Mouse (Mus musculus): ENCODE data around the gene BC024978. TPM values are rescaled to one million over a fixed set of nuclear protein-coding genes. Genes with fewer than 3 reads are reported as not detected.

The BC024978 gene
- polyA plus RNA-seq, 1 experiment: 44.3 TPM

DNA sequence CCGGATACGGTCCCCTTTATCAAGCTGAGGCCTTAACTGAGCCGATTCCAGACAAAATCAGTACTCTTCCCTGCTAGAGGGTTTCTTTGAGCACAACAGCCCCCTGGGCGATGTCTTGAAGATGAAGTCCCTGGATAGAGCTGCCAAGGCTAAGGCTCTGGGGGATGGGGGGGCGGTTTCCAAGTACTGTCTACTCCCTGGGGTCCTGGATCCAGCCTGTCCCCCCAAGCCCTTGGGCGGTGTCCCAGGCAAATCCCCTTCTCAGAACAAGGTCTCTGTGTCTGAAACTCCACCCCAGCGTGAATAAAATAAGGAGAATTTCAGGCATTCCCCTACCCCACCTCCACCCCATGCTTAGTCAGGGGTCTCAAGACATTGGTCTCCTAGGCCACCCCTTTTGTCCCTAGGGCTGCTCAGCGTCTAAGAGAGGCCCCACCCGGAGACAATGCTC lies 63.7 kb downstream of the BC024978 start:
- Histone ChIP-seq H3K36me3 (ENCODE audit: control insufficient read depth, insufficient read depth, low read length) (no peaks in the 10 kb centered on the region), H3K4me3 (ENCODE audit: control insufficient read depth, low read depth, low read length) (peak overlapping the region; percentile 71), H3K4me1 (ENCODE audit: control insufficient read depth, insufficient read depth, low read length) (peaks cover 22% of the 10 kb centered on the region), H3K27me3 (ENCODE audit: control insufficient read depth, insufficient read depth, low read length) (no peaks in the 10 kb centered on the region), H3K27ac (ENCODE audit: control insufficient read depth, insufficient read depth, low read depth, low read length) (no peak overlapping the region)
- TF ChIP-seq POLR2A (IDR thresholded peaks at IDR 0.05; ENCODE audit: control insufficient read depth, low read depth, low read length) (no peak), CTCF (IDR thresholded peaks at IDR 0.05; ENCODE audit: control insufficient read depth, insufficient read depth, insufficient replicate concordance, low read depth, low read length) (no peak)

GRCm38 (mm10) chr7:27259771-27260170 lies 64.2 kb downstream of the BC024978 start:
- peak overlapping the region; percentile 2; the same call in 1 of the 2 replicates for H3K4me3 ChIP-seq (ENCODE audit: control insufficient read depth, low read depth, low read length)

More at GRCm38 (mm10) chr7:27259771-27260170, 64.2 kb downstream of the BC024978 start:
- Histone ChIP-seq H3K36me3 (ENCODE audit: control insufficient read depth, insufficient read depth, low read length) (no peaks in the 10 kb centered on the region), H3K27me3 (ENCODE audit: control insufficient read depth, insufficient read depth, low read length) (no peaks in the 10 kb centered on the region), H3K27ac (ENCODE audit: control insufficient read depth, insufficient read depth, low read depth, low read length) (no peak overlapping the region), H3K4me1 (ENCODE audit: control insufficient read depth, insufficient read depth, low read length) (peaks cover 22% of the 10 kb centered on the region)
- no peak for TF ChIP-seq CTCF (IDR thresholded peaks at IDR 0.05; ENCODE audit: control insufficient read depth, insufficient read depth, insufficient replicate concordance, low read depth, low read length)
- TF ChIP-seq POLR2A (IDR thresholded peaks at IDR 0.05; ENCODE audit: control insufficient read depth, low read depth, low read length): no peak

Other genes starting within 250 kb of the BC024978 start
- 2.9 TPM in 2 replicates for gene Cyp2a12, start 166.7 kb upstream of the BC024978 start, polyA plus RNA-seq (2012; rRNA removed)
- 1.2 and 2.0 TPM in 2 replicates for gene Cyp2f2, start 75.9 kb upstream of the BC024978 start, polyA plus RNA-seq (2012; rRNA removed)
- 0.06 TPM in 1 of 2 replicates, not detected in the other for gene Cyp2t4, start 42.1 kb upstream of the BC024978 start, polyA plus RNA-seq (2012; rRNA removed)
- 622 and 747 TPM in 2 replicates for gene Egln2, start 29.0 kb upstream of the BC024978 start, polyA plus RNA-seq (2012; rRNA removed)
- gene Rab4b, start 16.9 kb upstream of the BC024978 start, polyA plus RNA-seq (2012; rRNA removed): 64.5 and 65.1 TPM in 2 replicates
- gene Gm21983, start 14.7 kb upstream of the BC024978 start, polyA plus RNA-seq (2012; rRNA removed): not detected in 2 replicates
- gene Mia, start 14.6 kb upstream of the BC024978 start, polyA plus RNA-seq (2012; rRNA removed): 6.9 and 7.8 TPM in 2 replicates
- gene Snrpa, start 490 bp downstream of the BC024978 start, polyA plus RNA-seq (2012; rRNA removed): 128 and 134 TPM in 2 replicates
- 4.1 and 5.2 TPM in 2 replicates for gene Itpkc, start 32.9 kb downstream of the BC024978 start, polyA plus RNA-seq (2012; rRNA removed)
- 32.7 and 33.7 TPM in 2 replicates for gene Coq8b, start 37.2 kb downstream of the BC024978 start, polyA plus RNA-seq (2012; rRNA removed)
- 5.9 and 7.8 TPM in 2 replicates for gene Numbl, start 62.7 kb downstream of the BC024978 start, polyA plus RNA-seq (2012; rRNA removed)
- 23.9 and 26.1 TPM in 2 replicates for gene Ltbp4, start 141.9 kb downstream of the BC024978 start, polyA plus RNA-seq (2012; rRNA removed)
- 18.3 and 22.4 TPM in 2 replicates for gene Shkbp1, start 160.2 kb downstream of the BC024978 start, polyA plus RNA-seq (2012; rRNA removed)
- 0.35 and 0.89 TPM in 2 replicates for gene Gm20479, start 161.6 kb downstream of the BC024978 start, polyA plus RNA-seq (2012; rRNA removed)

Measured in testis, adult 2 months (tissue).